Mouse (Mus musculus): ENCODE data around the gene Guk1.
"Not testable (repeated sequence)": the region's sequence is repeated elsewhere in the genome, so short reads cannot be mapped to it uniquely, and the experiment has no call there.

Gene Guk1

GRCm38 (mm10) chr11:59211561-59211960 is 19.5 kb upstream of the Guk1 start:
- DNase-seq (ENCODE audit: low spot score in 2 of 2) = not testable (repeated sequence)

- DNase-seq (ENCODE audit: low spot score in 2 of 2) = no peak
Observed at GRCm38 (mm10) chr11:59210020-59210419, 18.0 kb upstream of the Guk1 start.

- DNase-seq (ENCODE audit: low spot score in 2 of 2) = no peak
Observed at GRCm38 (mm10) chr11:59209580-59209979, 17.6 kb upstream of the Guk1 start.

- peak; percentile 55 to 67 for DNase-seq (ENCODE audit: low spot score in 2 of 2)
Observed at GRCm38 (mm10) chr11:59209003-59209441, 17.0 kb upstream of the Guk1 start.

- peak; percentile 85 to 89 for DNase-seq (ENCODE audit: low spot score in 2 of 2)
Observed at GRCm38 (mm10) chr11:59208153-59208831, 16.3 kb upstream of the Guk1 start, which contains the start of gene 2310033P09Rik. Gene 2310033P09Rik (plus strand): TSS chr11:59208321.

GRCm38 (mm10) chr11:59202081-59202995 is 10.3 kb upstream of the Guk1 start, which contains the start of gene Mrpl55:
Gene Mrpl55 (plus strand): TSS chr11:59202486.
- peak; percentile 87 to 95 for DNase-seq (ENCODE audit: low spot score in 2 of 2)

GRCm38 (mm10) chr11:59201216-59202002 is 9.4 kb upstream of the Guk1 start:
- no peak for DNase-seq (ENCODE audit: low spot score in 2 of 2)

- no peak for DNase-seq (ENCODE audit: low spot score in 2 of 2)
Observed at GRCm38 (mm10) chr11:59196230-59196629, 4.2 kb upstream of the Guk1 start.

- DNase-seq (ENCODE audit: low spot score in 2 of 2) = peak; percentile 75 to 84
Observed at GRCm38 (mm10) chr11:59191231-59192058, 567 bp downstream of the Guk1 start.

- no peak for DNase-seq (ENCODE audit: low spot score in 2 of 2)
Observed at GRCm38 (mm10) chr11:59187706-59188105, 4.3 kb downstream of the Guk1 start.

- no peak for DNase-seq (ENCODE audit: low spot score in 2 of 2)
Observed at GRCm38 (mm10) chr11:59185490-59185889, 6.5 kb downstream of the Guk1 start.

- peak in 1 of 2 experiments; percentile 60 for DNase-seq (ENCODE audit: low spot score in 2 of 2)
Observed at GRCm38 (mm10) chr11:59183821-59184220, 8.2 kb downstream of the Guk1 start.

- no peak for DNase-seq (ENCODE audit: low spot score in 2 of 2)
Observed at GRCm38 (mm10) chr11:59182864-59183331, 9.1 kb downstream of the Guk1 start, which contains the start of gene Gjc2. Gene Gjc2 (minus strand): TSS chr11:59183213.

GRCm38 (mm10) chr11:59176921-59177320 is 15.1 kb downstream of the Guk1 start:
- DNase-seq (ENCODE audit: low spot score in 2 of 2) = no peak

- no peak for DNase-seq (ENCODE audit: low spot score in 2 of 2)
Observed at GRCm38 (mm10) chr11:59176475-59176874, 15.5 kb downstream of the Guk1 start.

GRCm38 (mm10) chr11:59174189-59174838 is 17.7 kb downstream of the Guk1 start:
- no peak for DNase-seq (ENCODE audit: low spot score in 2 of 2)

- no peak for DNase-seq (ENCODE audit: low spot score in 2 of 2)
Observed at GRCm38 (mm10) chr11:59170549-59170948, 21.5 kb downstream of the Guk1 start.

GRCm38 (mm10) chr11:59169807-59170206 is 22.2 kb downstream of the Guk1 start:
- no peak for DNase-seq (ENCODE audit: low spot score in 2 of 2)

- no peak for DNase-seq (ENCODE audit: low spot score in 2 of 2)
Observed at GRCm38 (mm10) chr11:59165616-59166241, 26.3 kb downstream of the Guk1 start.

- peak; percentile 65 to 68 for DNase-seq (ENCODE audit: low spot score in 2 of 2)
Observed at GRCm38 (mm10) chr11:59164384-59164783, 27.6 kb downstream of the Guk1 start.

All from spleen, postnatal 14 days (tissue).